Mouse (Mus musculus) ES-E14 (cell line): Measurements from ENCODE around the gene Pnp. TPM values are rescaled to one million over a fixed set of nuclear protein-coding genes. Genes with fewer than 3 reads are reported as not detected.
"Not testable (repeated sequence)": the region's sequence is repeated elsewhere in the genome, so short reads cannot be mapped to it uniquely, and the experiment has no call there.

ENCODE experiments used
- DNase-seq: peaks from one replicate; pipeline ENCODE4 v3.0.0-alpha.2; 2013; ENCODE audit warnings: low read depth, low spot score
- H3K27ac ChIP-seq: 2 replicates; pipeline ENCODE4 v1.5.1; 2012; ENCODE audit warnings: low read depth, mild to moderate bottlenecking, low read length, moderate library complexity, mixed read lengths; ENCODE audit not compliant: poor library complexity, insufficient read depth, severe bottlenecking
- H3K36me3 ChIP-seq: 2 replicates; pipeline ENCODE4 v1.6.1; 2012; ENCODE audit warnings: mild to moderate bottlenecking, low read length, moderate library complexity, mixed read lengths; ENCODE audit not compliant: control insufficient read depth, poor library complexity, insufficient read depth, severe bottlenecking
- H3K4me1 ChIP-seq, 2 experiments: fragments of 150-350 bp in 1 of 2; sonication (generic) in 1 of 2; 2 replicates each; pipeline ENCODE4 v1.6.1; 2012; ENCODE audit warnings: low read length in 2 of 2, mild to moderate bottlenecking in 1 of 2, mixed read lengths in 1 of 2; ENCODE audit not compliant: control insufficient read depth in 2 of 2, insufficient read depth in 2 of 2, poor library complexity in 1 of 2
- H3K4me3 ChIP-seq, 2 experiments: fragments of 150-350 bp in 1 of 2; sonication (generic) in 1 of 2; 2 replicates each; pipeline ENCODE4 v1.5.1; 2012; ENCODE audit warnings: low read length in 2 of 2, low read depth in 1 of 2, mild to moderate bottlenecking in 1 of 2, mixed read lengths in 1 of 2; ENCODE audit not compliant: insufficient read depth in 1 of 2, poor library complexity in 1 of 2, severe bottlenecking in 1 of 2
- H3K9ac ChIP-seq: 2 replicates; pipeline ENCODE4 v1.6.1; 2012; ENCODE audit warnings: low read depth, mild to moderate bottlenecking, low read length, mixed read lengths; ENCODE audit not compliant: poor library complexity, insufficient read depth, severe bottlenecking
- H3K9me3 ChIP-seq: fragments of 150-350 bp; sonication (generic); 2 replicates; pipeline ENCODE4 v1.6.1; 2012; ENCODE audit warnings: low read depth, mild to moderate bottlenecking, low read length; ENCODE audit not compliant: control insufficient read depth, insufficient read depth
- CHD2 ChIP-seq: IDR thresholded peaks from 2 replicates; pipeline ENCODE4 v1.6.1; 2014; ENCODE audit warnings: mild to moderate bottlenecking, low read depth, low read length, inconsistent platforms
- HCFC1 ChIP-seq: IDR thresholded peaks from 2 replicates; pipeline ENCODE4 v1.6.1; 2012; ENCODE audit warnings: low read length, inconsistent platforms, borderline replicate concordance; ENCODE audit not compliant: insufficient read depth
- MAFK ChIP-seq: IDR thresholded peaks from 2 replicates; pipeline ENCODE4 v1.6.1; 2014; ENCODE audit warnings: mild to moderate bottlenecking, low read depth, low read length, inconsistent platforms; ENCODE audit not compliant: insufficient read depth
- ZC3H11A ChIP-seq: IDR thresholded peaks from 2 replicates; pipeline ENCODE4 v1.6.1; 2012; ENCODE audit warnings: low read depth, mild to moderate bottlenecking, inconsistent platforms, low read length, borderline replicate concordance
- ZNF384 ChIP-seq: IDR thresholded peaks from 2 replicates; pipeline ENCODE4 v1.6.1; 2012; ENCODE audit warnings: low read depth, low read length, inconsistent platforms
- in situ Hi-C, 2 experiments: fragments of 600-800 bp; cut with MboI; formaldehyde crosslinking; loops; one replicate each; pipeline ENCODE4 v1.15.1; 2025; ENCODE audit warnings: low sequenced_read_pairs in 2 of 2, inconsistent platforms in 1 of 2; ENCODE audit not compliant: unreplicated experiment in 2 of 2
- total RNA-seq: library from RNA; depleted of rRNA; stranded (reverse); fragments of 300-350 nt; gene quantifications from 2 replicates; pipeline ENCODE4 v1.2.3, GENCODE M21; 2012

The Pnp gene
- total RNA-seq, 1 experiment, result 74.8 TPM

DNA sequence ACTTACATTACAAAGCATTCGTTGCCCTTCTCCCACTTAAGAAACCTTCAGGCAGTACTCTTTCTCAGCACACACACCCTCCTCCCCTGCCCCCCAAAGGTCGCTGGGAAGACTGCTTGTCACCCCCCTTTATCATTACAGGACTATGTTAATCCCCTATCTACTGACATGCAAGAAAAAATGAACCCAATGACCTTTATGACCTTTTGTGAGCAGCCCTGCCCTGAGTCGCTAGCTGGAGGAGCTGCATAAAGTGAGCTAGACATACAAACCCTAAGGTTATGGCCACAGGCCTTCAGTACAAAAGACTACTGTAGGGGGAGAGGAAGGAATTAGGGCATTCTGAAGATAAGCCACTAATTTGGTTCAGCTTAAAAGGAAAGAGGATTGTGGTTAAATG lies 19.5 kb upstream of the Pnp start:
- DNase-seq, result no peak
- Histone ChIP-seq H3K9me3 (no peaks in the 10 kb centered on the region), H3K36me3 (peaks cover 10% of the 10 kb centered on the region), H3K27ac (no peak overlapping the region), H3K4me3 (no peak overlapping the region), H3K4me1 (peaks cover 2 to 8% of the 10 kb centered on the region in 2 experiments; a peak in 2 of 4 replicates), H3K9ac (no peak overlapping the region)
- in situ Hi-C loops, result no loop called here
- no peak for TF ChIP-seq HCFC1
- TF ChIP-seq ZC3H11A, result no peak
- no peak for TF ChIP-seq ZNF384
- TF ChIP-seq CHD2, result no peak
- no peak for TF ChIP-seq MAFK

DNA sequence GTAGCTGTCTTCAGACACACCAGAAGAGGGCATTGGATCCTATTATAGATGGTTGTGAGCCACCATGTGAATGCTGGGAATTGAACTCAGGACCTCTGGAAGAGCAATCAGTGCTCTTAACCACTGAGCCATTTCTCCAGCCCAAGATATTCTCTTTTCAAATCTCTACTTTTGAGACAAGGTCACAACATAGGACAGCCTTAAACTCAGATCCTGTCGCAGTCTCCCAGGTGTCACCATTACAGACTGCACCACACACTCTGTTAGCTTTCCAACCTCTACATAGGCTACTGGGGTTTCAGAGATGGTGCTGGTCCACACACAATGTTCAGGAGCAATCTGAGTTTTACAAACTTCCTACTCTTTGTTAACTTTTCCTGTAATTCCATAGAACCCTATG lies 7.4 kb upstream of the Pnp start:
- peak overlapping the region; percentile 87; the same call in 1 of the 2 replicates for H3K9ac ChIP-seq
- in situ Hi-C loops, result not testable (repeated sequence)

DNA sequence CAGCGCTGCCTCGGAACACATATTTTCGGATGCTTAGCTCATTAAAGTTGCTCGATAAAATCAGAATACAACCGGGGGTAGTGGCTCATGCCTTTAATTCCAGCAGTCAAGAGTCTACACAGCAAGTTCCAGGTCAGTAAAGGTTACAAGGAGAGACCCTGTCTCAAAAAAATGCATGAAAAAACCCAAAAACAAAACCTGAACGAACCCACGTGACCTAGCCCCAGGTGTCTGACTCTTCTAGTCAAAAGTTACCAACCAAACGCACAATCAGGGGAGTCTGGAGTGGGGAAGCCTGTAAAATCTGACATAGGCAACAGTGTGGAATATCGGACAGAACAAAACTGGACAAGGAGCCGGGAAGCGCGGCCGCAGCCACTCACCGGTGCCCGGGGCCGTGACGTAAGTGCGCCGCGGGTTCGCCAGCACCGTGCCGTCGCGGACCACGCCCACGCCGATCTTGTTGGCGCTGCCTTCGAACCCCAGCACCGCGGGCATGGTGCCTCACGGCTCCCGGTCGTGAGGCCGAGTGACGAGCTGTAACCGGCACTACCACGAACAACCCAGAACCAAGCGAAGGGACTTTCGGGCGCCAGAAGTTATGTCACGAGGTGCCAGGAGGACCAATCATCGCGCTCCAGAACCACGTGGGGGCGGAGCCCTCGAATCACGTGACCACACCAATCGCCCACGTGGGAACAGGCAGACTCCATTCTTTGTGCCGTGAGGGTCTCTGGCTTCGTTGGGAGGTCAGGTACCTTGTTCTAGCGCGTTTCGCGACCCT lies 6.4 kb upstream of the Pnp start, which contains the start of the genes Osgep and Apex1:
TSS of gene Osgep (minus strand) at position 613 of the 784 bp plus-strand sequence.
TSS of gene Apex1 (plus strand) at position 688 of the 784 bp plus-strand sequence.
- in situ Hi-C loops, result no loop called here
- DNase-seq, result peak; percentile 97
- no peaks in the 10 kb centered on the region for H3K9me3 ChIP-seq
- H3K4me3 ChIP-seq, result peak within 1 kb of the TSS; percentile 72 to 80
- TF ChIP-seq HCFC1 (0 out of 2 replicates have a peak, but pooled peaks have one; percentile 43), CHD2 (no peak)
- peak within 1 kb of the TSS; percentile 82 for H3K27ac ChIP-seq
- peak within 1 kb of the TSS; percentile 87 for H3K9ac ChIP-seq
- H3K36me3 ChIP-seq, result peaks cover 36% of the 10 kb centered on the region
- H3K4me1 ChIP-seq, result peaks cover 0 to 4% of the 10 kb centered on the region in 2 experiments; a peak in 2 of 4 replicates

More for the DNA sequence above, 7.4 kb upstream of the Pnp start:
- Histone ChIP-seq H3K36me3 (peaks cover 27% of the 10 kb centered on the region), H3K4me3 (peak overlapping the region; percentile 72 to 80)
- H3K4me1 ChIP-seq, H3K27ac ChIP-seq, DNase-seq, H3K9me3 ChIP-seq: not testable (repeated sequence)

DNA sequence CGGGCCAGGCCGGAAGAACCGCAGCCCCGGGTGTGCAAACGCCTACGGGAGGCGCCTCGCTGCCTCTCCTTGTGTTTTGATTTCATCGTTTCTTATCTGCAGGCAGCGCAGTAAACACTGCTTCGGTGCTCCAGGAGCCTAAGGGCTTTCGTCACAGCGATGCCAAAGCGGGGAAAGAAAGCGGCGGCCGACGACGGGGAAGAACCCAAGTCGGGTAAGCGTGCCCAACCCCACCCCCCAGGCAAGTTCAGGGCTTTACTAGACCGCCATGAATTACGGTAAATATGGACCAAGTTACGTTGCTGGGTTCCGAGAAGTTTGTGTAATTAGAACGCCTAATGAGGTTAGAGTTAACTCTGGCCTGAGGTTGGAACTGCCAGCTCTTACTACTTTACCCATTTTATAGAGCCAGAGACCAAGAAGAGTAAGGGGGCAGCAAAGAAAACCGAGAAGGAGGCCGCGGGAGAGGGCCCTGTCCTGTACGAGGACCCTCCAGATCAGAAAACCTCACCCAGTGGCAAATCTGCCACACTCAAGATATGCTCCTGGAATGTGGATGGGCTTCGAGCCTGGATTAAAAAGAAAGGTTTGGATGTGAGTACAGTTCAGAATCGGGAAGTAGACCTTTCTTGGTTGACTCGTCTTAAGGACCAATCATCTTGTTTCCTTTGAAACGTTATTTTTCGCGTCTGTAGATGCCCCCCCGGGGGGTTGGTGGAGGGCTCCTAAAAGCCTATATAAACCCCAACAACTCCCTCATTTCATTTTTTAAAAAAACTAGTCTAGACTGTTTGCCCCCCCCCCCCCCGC lies 5.6 kb upstream of the Pnp start:
- no peaks in the 10 kb centered on the region for H3K9me3 ChIP-seq
- peaks cover 36% of the 10 kb centered on the region for H3K36me3 ChIP-seq
- H3K4me3 ChIP-seq, result peak overlapping the region; percentile 72 to 80
- peak overlapping the region; percentile 83 for H3K9ac ChIP-seq
- H3K27ac ChIP-seq, result peak overlapping the region; percentile 65
- in situ Hi-C loops, result no loop called here
- H3K4me1 ChIP-seq, result peaks cover 4% of the 10 kb centered on the region in 2 experiments; a peak in 3 of 4 replicates
- DNase-seq, result no peak
- no peak for TF ChIP-seq HCFC1
